Mouse (Mus musculus) gastrocnemius, postnatal 25 days (tissue): ENCODE measurements around the gene Catsper4. TPM values are rescaled to one million over a fixed set of nuclear protein-coding genes. Genes with fewer than 3 reads are reported as not detected.

Source experiments
- DNase-seq: peaks from one replicate; pipeline ENCODE4 v3.0.0; 2022
- total RNA-seq, 2 experiments: library from RNA; stranded (reverse); gene quantifications; 1 replicate in 1 of 2; 2 replicates in 1 of 2; pipeline ENCODE4 v1.2.3; 2021

The Catsper4 gene
- total RNA-seq, 2 experiments from 2014 or later: 1.2 to 1.4 TPM

DNA sequence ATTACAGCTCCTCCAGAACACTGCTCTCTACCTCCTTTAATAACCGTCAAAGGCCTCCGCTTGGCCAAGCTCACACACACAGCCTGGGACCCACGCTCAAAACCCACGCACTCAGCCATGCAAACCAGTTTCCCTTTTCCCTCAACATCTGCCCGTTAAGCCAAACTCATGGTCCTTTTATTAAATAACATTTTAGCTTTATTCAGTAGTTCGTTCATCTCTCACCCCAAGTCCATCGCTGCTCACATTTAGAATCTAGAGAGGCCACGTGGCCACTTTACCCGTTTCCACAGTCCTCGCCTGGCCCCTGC is 23.7 kb upstream of the Catsper4 start:
- DNase-seq: no peak

- DNase-seq: no peak
These were observed 23.1 kb upstream of the Catsper4 start for GRCm38 (mm10) chr4:134250116-134250929.

GRCm38 (mm10) chr4:134249651-134250050 is 22.5 kb upstream of the Catsper4 start:
- peak; percentile 62 for DNase-seq

GRCm38 (mm10) chr4:134246719-134247258 is 19.6 kb upstream of the Catsper4 start, which contains the start of gene Gm30191:
Gene Gm30191 (plus strand): TSS chr4:134246935.
- DNase-seq: no peak

GRCm38 (mm10) chr4:134246256-134246655 is 19.1 kb upstream of the Catsper4 start:
- no peak for DNase-seq

GRCm38 (mm10) chr4:134245148-134245843 is 18.1 kb upstream of the Catsper4 start, which contains the start of gene Zfp593:
Gene Zfp593 (minus strand): TSS chr4:134245592.
- peak; percentile 89 for DNase-seq

DNA sequence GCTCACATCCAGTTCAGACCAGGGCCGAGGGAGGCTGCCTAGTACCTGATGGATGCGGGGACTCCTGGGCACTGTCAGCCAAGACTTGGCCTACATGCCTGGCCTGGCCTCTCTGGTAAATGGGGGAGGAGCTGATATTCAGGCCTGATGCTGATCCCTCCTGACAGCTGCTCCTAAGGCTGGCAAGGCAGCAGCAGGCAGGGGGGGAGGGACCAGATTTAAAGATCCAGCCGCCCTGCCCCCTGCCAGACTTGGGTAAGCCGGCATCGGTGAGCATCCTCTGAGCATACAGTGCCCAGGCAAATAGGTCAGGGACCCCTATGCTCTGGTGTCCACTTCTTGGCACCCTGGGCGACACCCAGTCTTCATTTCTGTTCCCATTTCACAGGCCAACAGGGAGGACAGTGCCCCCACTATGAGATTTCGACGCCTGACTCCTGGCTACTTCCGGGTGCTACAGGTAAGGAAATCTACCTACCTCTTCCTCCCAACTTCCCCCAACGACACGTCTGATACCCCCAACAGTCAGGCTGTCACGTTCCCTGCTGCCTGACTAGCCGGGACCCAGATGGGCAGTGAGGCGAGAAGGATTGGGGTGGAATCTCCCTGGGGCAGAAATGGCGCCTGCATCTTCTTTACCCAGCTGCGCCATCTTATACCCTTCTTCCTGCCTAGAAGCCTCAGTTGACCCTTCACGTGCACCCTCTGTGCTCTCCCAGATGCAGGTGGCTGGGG is 16.5 kb upstream of the Catsper4 start, which contains the start of gene E130218I03Rik:
TSS of gene E130218I03Rik (plus strand) at position 147 of the 735 bp plus-strand sequence.
- DNase-seq: peak; percentile 30

DNA sequence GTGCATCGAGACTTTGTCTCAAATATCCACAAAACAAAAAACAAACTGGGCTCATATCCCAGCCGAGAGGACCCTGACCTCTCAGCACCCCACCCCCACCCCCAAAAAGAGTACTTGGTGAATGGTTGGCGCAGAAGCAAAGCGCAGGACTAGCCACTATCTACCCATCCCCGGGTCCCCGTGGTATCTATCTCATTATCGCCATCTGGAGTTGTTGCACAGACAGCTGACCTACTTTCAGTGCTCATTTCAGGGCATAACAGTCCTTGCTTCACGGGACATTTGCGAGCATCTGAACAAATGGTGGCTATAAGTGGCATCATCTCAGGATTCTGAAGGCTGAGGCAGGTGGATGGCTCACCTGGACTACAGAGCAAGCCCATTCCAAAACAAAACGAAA is 11.5 kb upstream of the Catsper4 start:
- no peak for DNase-seq

- peak; percentile 74 for DNase-seq
These were observed 11.1 kb upstream of the Catsper4 start, which contains the start of gene Cnksr1 for GRCm38 (mm10) chr4:134238279-134238651. Gene Cnksr1 (minus strand): TSS chr4:134238399.

GRCm38 (mm10) chr4:134237582-134238278 is 10.5 kb upstream of the Catsper4 start:
- DNase-seq: no peak

GRCm38 (mm10) chr4:134234876-134235275 is 7.7 kb upstream of the Catsper4 start:
- DNase-seq: peak; percentile 72

GRCm38 (mm10) chr4:134230431-134230830 is 3.2 kb upstream of the Catsper4 start:
- DNase-seq: no peak

DNA sequence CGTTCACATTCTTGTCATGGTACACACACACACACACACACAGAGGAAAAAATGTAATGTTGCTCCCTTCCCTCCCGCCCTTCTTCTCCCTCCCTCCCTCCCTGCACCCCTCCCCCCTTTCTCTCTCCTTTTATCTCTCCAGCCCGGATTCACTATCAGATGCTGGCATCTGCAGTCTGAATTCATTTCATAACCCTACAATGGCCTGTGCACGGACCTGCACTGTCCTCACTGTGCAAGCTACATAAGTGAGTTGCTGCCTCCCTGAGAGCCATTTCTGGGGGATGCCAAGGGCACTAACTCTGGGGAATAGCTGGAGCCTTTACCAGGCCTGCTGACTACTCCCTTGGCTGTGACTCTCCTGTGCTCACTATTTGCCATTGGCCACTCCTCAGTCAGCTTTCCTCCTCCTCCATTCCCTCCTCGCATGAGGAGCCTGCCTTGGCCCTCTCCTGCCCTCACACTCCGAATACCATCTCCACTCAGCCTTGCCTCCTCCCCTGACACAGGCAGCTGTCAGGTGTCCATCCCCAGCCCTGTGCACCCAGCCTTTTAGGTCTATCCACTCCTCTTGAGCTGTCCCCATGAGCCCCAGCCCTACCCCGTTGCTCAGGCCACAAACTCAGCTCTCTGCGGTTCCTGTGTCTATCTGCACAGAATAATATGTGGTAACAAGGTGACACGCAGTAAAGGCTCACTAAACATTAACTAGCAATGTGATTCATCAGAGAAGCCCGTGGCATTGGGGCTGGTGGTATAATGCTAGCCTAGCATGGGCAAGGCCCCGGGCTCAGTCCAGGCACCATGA is 4.2 kb downstream of the Catsper4 start:
- DNase-seq: no peak

- DNase-seq: no peak
These were observed 20.6 kb downstream of the Catsper4 start for GRCm38 (mm10) chr4:134206488-134207053.

- DNase-seq: no peak
These were observed 23.8 kb downstream of the Catsper4 start for GRCm38 (mm10) chr4:134203340-134203896.

DNA sequence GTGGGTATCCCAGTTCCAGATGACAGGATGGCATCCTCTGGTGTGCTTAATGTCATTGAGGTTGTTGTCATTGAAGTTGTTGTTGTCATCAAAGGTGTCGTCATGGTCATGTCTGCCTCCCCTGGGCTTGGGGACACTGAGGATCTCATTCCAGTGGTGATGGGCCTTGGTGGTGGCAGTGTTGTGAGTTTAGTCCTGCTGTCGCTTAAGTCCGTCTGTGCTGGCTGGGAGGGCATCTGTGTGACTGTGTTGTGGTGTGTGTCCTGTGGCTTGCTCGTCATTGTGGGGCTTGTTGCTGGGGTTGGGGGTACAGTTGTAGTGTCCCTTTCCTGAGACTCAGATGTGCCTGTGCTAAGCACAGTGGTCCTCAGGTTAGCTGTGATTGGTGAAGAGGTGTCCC is 24.3 kb downstream of the Catsper4 start, which contains the start of gene Gm7534:
TSS of gene Gm7534 (minus strand) at position 101 of the 400 bp plus-strand sequence.
- no peak for DNase-seq

GRCm38 (mm10) chr4:134199371-134199770 is 27.8 kb downstream of the Catsper4 start:
- no peak for DNase-seq

GRCm38 (mm10) chr4:134186268-134186667 is 40.9 kb downstream of the Catsper4 start:
- no peak for DNase-seq

DNA sequence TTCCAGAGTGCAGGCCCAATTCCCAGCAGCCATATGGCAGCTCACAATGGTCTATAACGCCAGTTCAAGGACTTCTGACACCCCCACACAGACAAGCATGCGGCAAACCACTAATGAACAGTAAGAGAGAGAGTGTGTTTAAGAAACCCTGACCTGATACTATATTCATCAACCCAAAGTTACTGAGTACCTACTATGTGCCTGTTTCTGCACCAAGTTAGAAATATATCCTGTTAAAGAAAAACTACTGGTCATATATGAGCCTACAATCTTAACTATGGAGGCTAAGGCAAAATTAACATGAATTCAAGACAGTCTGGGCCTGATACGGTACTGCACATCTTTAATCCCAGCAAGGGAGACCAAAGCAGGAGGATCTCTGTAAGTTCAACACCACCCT is 41.6 kb downstream of the Catsper4 start:
- no peak for DNase-seq

DNA sequence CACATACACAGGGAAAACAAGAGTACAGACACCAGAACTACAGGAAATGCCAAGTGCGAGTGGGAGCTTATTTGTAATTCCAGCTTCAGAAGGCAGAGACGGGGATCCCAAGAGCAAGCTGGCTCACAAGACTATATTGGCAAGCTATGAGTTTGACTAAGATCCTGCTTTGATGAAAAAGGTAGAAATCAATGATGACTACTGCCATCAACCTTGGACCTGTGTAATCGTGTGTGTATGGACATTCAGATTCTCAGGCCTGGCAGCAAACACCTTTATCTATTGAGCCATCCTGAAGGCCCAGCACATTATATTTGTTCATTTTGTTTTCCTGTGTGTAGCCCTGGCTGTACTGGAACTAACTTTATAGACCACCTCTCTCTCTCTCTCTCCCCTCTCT is 43.5 kb downstream of the Catsper4 start:
- no peak for DNase-seq
